Mouse (Mus musculus): ENCODE results near the gene Wdr83os.

DNA sequence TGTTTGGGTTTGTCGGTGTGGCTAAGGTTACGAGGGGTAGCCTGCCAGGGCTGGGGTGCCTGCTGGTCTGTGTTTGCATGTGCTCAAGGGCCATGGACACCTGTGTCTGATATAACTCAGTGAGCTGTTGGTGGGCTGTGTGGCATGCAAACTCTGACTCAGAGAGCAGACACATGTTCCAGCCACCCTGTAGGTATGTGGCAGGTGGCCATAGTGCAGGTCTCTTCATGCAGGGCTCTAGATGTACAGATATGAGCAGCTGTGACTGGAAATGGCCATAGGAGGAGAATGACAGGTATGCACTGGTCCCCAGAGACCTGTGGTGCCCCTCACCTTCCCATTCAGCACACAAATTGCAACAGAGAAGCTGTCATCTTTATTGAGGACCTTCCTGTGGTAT is 13.4 kb upstream of the Wdr83os start:
- TF ChIP-seq CTCF (IDR thresholded peaks at IDR 0.05; ENCODE audit: low read depth, low read length): no peak
- no peak for TF ChIP-seq POLR2A (IDR thresholded peaks at IDR 0.05; ENCODE audit: borderline replicate concordance, low read depth, low read length)
